Mouse (Mus musculus) forebrain, embryonic 15.5 days (tissue): ENCODE measurements at regions not wholly inside any gene's neighbourhood (a gene's known extent, or its start where the extent isn't known, plus 50 kb on each side); places are given as distances from the start of the nearest gene placed in this dataset.
A peak's percentile ranks its signal among the peaks of the same experiment; 100 is the strongest.

Source experiments
- ATAC-seq: fragments of 200-750 bp; cut with Nextera tagmentation; replicated peaks from 2 replicates; pipeline ENCODE4 v1.8.0; 2017; ENCODE audit warnings: mild to moderate bottlenecking, moderate TSS enrichment, moderate library complexity
- H3K27ac ChIP-seq: fragments of 300-500 bp; sonication (generic); replicated peaks from 2 replicates; pipeline ENCODE4 v1.5.1; 2015; ENCODE audit warnings: mild to moderate bottlenecking, inconsistent platforms
- H3K27me3 ChIP-seq: fragments of 300-500 bp; sonication (generic); 2 replicates; pipeline ENCODE4 v1.6.1; 2015; ENCODE audit warnings: inconsistent platforms
- H3K36me3 ChIP-seq: fragments of 300-500 bp; sonication (generic); 2 replicates; pipeline ENCODE4 v1.6.1; 2015; ENCODE audit warnings: mild to moderate bottlenecking, inconsistent platforms
- H3K4me1 ChIP-seq: fragments of 300-500 bp; sonication (generic); 2 replicates; pipeline ENCODE4 v1.6.1; 2015; ENCODE audit warnings: inconsistent platforms
- H3K4me2 ChIP-seq: fragments of 300-500 bp; sonication (generic); replicated peaks from 2 replicates; pipeline ENCODE4 v1.6.1; 2015; ENCODE audit warnings: mild to moderate bottlenecking, inconsistent platforms
- H3K4me3 ChIP-seq: fragments of 300-500 bp; sonication (generic); 2 replicates; pipeline ENCODE4 v1.5.1; 2015; ENCODE audit warnings: mild to moderate bottlenecking, inconsistent platforms
- H3K9ac ChIP-seq: fragments of 300-500 bp; sonication (generic); replicated peaks from 2 replicates; pipeline ENCODE4 v1.6.1; 2015; ENCODE audit warnings: mild to moderate bottlenecking, inconsistent platforms
- H3K9me3 ChIP-seq: fragments of 300-500 bp; sonication (generic); 2 replicates; pipeline ENCODE4 v1.6.1; 2016; ENCODE audit warnings: inconsistent platforms
- WGBS: fragments of 180-500 bp; shearing (Covaris S2); methylation state at CpG from one replicate; pipeline ENCODE4 v1.1.7; 2015; ENCODE audit warnings: mixed read lengths; 5-methylcytosine and 5-hydroxymethylcytosine counted together

GRCm38 (mm10) chr16:76167651-76168050 is 145.6 kb upstream of the Samsn1 start:
- Histone ChIP-seq H3K9me3 (no peaks in the 10 kb centered on the region), H3K36me3 (no peaks in the 10 kb centered on the region), H3K4me3 (no peak overlapping the region), H3K9ac (no peak overlapping the region), H3K27ac (no peak overlapping the region), H3K4me1 (no peaks in the 10 kb centered on the region), H3K27me3 (no peaks in the 10 kb centered on the region), H3K4me2 (no peak overlapping the region)
- 73% methylated on average over 2 of the region's 2 CpGs for WGBS
- ATAC-seq: no peak

- WGBS: 91% methylated on average over 5 of the region's 5 CpGs
Observed at GRCm38 (mm10) chr16:76160879-76161278, 138.8 kb upstream of the Samsn1 start.

GRCm38 (mm10) chr16:76158585-76158984 is 136.5 kb upstream of the Samsn1 start:
- H3K9me3 ChIP-seq: no peaks in the 10 kb centered on the region
- no peak overlapping the region for H3K27ac ChIP-seq
- WGBS: 97% methylated on average over 7 of the region's 7 CpGs
- H3K4me2 ChIP-seq: no peak overlapping the region
- peaks cover 13% of the 10 kb centered on the region for H3K4me1 ChIP-seq
- no peaks in the 10 kb centered on the region for H3K36me3 ChIP-seq
- no peak for ATAC-seq
- no peak overlapping the region for H3K9ac ChIP-seq
- no peaks in the 10 kb centered on the region for H3K27me3 ChIP-seq
- no peak overlapping the region for H3K4me3 ChIP-seq

More at GRCm38 (mm10) chr16:76160879-76161278, 138.8 kb upstream of the Samsn1 start:
- no peak overlapping the region for H3K4me3 ChIP-seq
- no peak overlapping the region for H3K4me2 ChIP-seq
- H3K27ac ChIP-seq: no peak overlapping the region
- H3K9me3 ChIP-seq: no peaks in the 10 kb centered on the region
- ATAC-seq: no peak
- no peaks in the 10 kb centered on the region for H3K36me3 ChIP-seq
- no peak overlapping the region for H3K9ac ChIP-seq
- H3K27me3 ChIP-seq: no peaks in the 10 kb centered on the region
- no peaks in the 10 kb centered on the region for H3K4me1 ChIP-seq

- Histone ChIP-seq H3K9me3 (no peaks in the 10 kb centered on the region), H3K9ac (no peak overlapping the region), H3K4me3 (no peak overlapping the region), H3K4me2 (no peak overlapping the region), H3K27ac (0 out of 2 replicates have a peak overlapping the region, but pooled peaks have one; percentile 8), H3K27me3 (no peaks in the 10 kb centered on the region), H3K36me3 (no peaks in the 10 kb centered on the region), H3K4me1 (peaks cover 17% of the 10 kb centered on the region)
- WGBS: 27% methylated on average over 12 of the region's 12 CpGs
- peak; percentile 90 for ATAC-seq
Observed at GRCm38 (mm10) chr16:76153766-76154525, 131.9 kb upstream of the Samsn1 start.

- WGBS: 59% methylated on average over 5 of the region's 5 CpGs
- H3K36me3 ChIP-seq: no peaks in the 10 kb centered on the region
- no peak overlapping the region for H3K9ac ChIP-seq
- H3K27me3 ChIP-seq: no peaks in the 10 kb centered on the region
- peaks cover 13% of the 10 kb centered on the region for H3K4me1 ChIP-seq
- H3K27ac ChIP-seq: no peak overlapping the region
- no peak overlapping the region for H3K4me3 ChIP-seq
- H3K9me3 ChIP-seq: no peaks in the 10 kb centered on the region
- no peak overlapping the region for H3K4me2 ChIP-seq
- no peak for ATAC-seq
Observed at GRCm38 (mm10) chr16:76149581-76149980, 127.5 kb upstream of the Samsn1 start.

GRCm38 (mm10) chr16:76133892-76134291 is 111.8 kb upstream of the Samsn1 start:
- Histone ChIP-seq H3K36me3 (no peaks in the 10 kb centered on the region), H3K27ac (no peak overlapping the region), H3K4me2 (no peak overlapping the region), H3K27me3 (no peaks in the 10 kb centered on the region), H3K4me1 (no peaks in the 10 kb centered on the region), H3K9me3 (no peaks in the 10 kb centered on the region), H3K4me3 (no peak overlapping the region), H3K9ac (no peak overlapping the region)
- 91% methylated on average over 2 of the region's 2 CpGs for WGBS
- ATAC-seq: no peak

- Histone ChIP-seq H3K36me3 (no peaks in the 10 kb centered on the region), H3K4me2 (no peak overlapping the region), H3K4me1 (no peaks in the 10 kb centered on the region), H3K9me3 (no peaks in the 10 kb centered on the region), H3K4me3 (no peak overlapping the region), H3K9ac (no peak overlapping the region), H3K27me3 (no peaks in the 10 kb centered on the region), H3K27ac (no peak overlapping the region)
- no peak for ATAC-seq
- WGBS: 87% methylated on average over 9 of the region's 9 CpGs
Observed at GRCm38 (mm10) chr16:76130486-76130885, 108.4 kb upstream of the Samsn1 start.

GRCm38 (mm10) chr16:76129982-76130381 is 107.9 kb upstream of the Samsn1 start:
- no peak for ATAC-seq

GRCm38 (mm10) chr16:76123021-76123384 is 100.9 kb upstream of the Samsn1 start:
- ATAC-seq: no peak
- no peak overlapping the region for H3K4me2 ChIP-seq
- 50% methylated on average over 5 of the region's 5 CpGs for WGBS
- H3K9me3 ChIP-seq: no peaks in the 10 kb centered on the region
- no peaks in the 10 kb centered on the region for H3K27me3 ChIP-seq
- H3K4me1 ChIP-seq: no peaks in the 10 kb centered on the region
- no peak overlapping the region for H3K9ac ChIP-seq
- H3K4me3 ChIP-seq: no peak overlapping the region
- no peak overlapping the region for H3K27ac ChIP-seq
- H3K36me3 ChIP-seq: no peaks in the 10 kb centered on the region

More at GRCm38 (mm10) chr16:76129982-76130381, 107.9 kb upstream of the Samsn1 start:
- no peaks in the 10 kb centered on the region for H3K27me3 ChIP-seq
- H3K4me1 ChIP-seq: no peaks in the 10 kb centered on the region
- WGBS: 88% methylated on average over 2 of the region's 2 CpGs
- no peak overlapping the region for H3K4me3 ChIP-seq
- H3K9ac ChIP-seq: no peak overlapping the region
- H3K4me2 ChIP-seq: no peak overlapping the region
- H3K36me3 ChIP-seq: no peaks in the 10 kb centered on the region
- H3K9me3 ChIP-seq: no peaks in the 10 kb centered on the region
- H3K27ac ChIP-seq: no peak overlapping the region

- Histone ChIP-seq H3K9me3 (no peaks in the 10 kb centered on the region), H3K9ac (no peak overlapping the region), H3K27ac (no peak overlapping the region), H3K4me1 (no peaks in the 10 kb centered on the region), H3K4me3 (no peak overlapping the region), H3K27me3 (no peaks in the 10 kb centered on the region), H3K36me3 (no peaks in the 10 kb centered on the region), H3K4me2 (no peak overlapping the region)
- ATAC-seq: no peak
- WGBS: 87% methylated on average over 9 of the region's 9 CpGs
Observed at GRCm38 (mm10) chr16:76122172-76123020, 100.3 kb upstream of the Samsn1 start.

GRCm38 (mm10) chr16:76120712-76121111 is 98.6 kb upstream of the Samsn1 start:
- Histone ChIP-seq H3K4me1 (no peaks in the 10 kb centered on the region), H3K27ac (no peak overlapping the region), H3K9me3 (no peaks in the 10 kb centered on the region), H3K36me3 (no peaks in the 10 kb centered on the region), H3K27me3 (no peaks in the 10 kb centered on the region), H3K4me2 (no peak overlapping the region), H3K9ac (no peak overlapping the region), H3K4me3 (no peak overlapping the region)
- no peak for ATAC-seq
- WGBS: 96% methylated on average over 2 of the region's 2 CpGs

- Histone ChIP-seq H3K9me3 (no peaks in the 10 kb centered on the region), H3K4me2 (no peak overlapping the region), H3K4me3 (no peak overlapping the region), H3K27ac (no peak overlapping the region), H3K4me1 (no peaks in the 10 kb centered on the region), H3K9ac (no peak overlapping the region), H3K36me3 (no peaks in the 10 kb centered on the region), H3K27me3 (no peaks in the 10 kb centered on the region)
- 95% methylated on average over 3 of the region's 3 CpGs for whole genome bisulfite sequencing
- ATAC-seq: no peak
Observed at GRCm38 (mm10) chr16:76110383-76110782, 88.3 kb upstream of the Samsn1 start.
